Mouse (Mus musculus) fibroblast of lung, adult 2 months (primary cell): Measurements from ENCODE around the gene Clta.

Source experiments
- DNase-seq: peaks from one replicate; pipeline ENCODE4 v3.0.0-alpha.2; 2011; ENCODE audit warnings: low read depth

The Clta gene

DNA sequence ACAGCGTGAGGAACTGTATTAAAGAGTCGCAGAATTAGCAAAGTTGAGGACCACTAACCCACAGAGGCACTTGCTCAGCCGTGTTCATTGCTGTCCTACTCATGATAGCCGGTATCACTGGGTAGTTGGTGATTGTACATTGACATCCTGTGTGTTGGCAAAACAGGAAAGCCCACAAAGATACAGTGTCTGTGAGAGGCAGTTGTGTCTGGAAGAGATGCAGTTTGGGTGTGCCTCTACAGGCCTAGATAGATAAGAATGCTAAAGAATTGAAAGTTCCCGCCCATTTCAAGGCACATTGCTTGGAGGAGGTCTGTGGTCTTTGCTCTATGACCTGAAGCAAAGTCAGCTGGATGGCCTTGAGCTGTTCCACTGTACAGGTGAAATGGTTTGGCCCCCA is at the start of gene Clta:
Gene Clta (plus strand): TSS at position 327 of the 400 bp plus-strand sequence.
- DNase-seq: no peak

DNA sequence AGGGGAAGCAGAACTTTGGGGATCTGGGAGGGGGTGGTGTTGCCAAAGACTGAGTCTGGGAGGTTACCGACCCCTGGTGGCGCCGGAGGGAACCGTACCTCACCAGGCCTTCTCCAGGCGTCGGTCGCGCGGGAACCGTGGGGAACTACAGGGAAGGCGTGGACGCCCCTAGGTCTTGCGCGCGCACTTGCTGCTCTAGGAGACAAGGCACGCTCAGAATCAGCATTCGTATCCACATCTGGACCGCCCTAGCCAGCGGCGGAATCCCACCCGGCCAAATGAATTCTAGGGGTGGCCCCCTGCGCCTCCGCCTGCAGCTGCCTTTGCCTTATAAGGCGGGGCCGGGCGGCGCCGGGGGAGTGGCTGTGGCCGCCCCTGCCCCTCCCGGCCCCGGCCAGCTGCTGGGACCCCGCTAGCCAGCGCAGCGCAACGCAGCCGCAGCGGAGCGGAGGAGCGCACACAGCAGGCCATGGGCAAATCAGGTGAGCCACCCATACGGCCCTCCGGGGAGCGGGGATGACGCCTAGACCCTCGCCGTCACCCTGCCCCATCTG is 46.9 kb upstream of the Clta start, which contains the start of gene Glipr2:
Gene Glipr2 (plus strand): TSS at position 110 of the 554 bp plus-strand sequence.
- peak; percentile 74 for DNase-seq

- no peak for DNase-seq
Measured at GRCm38 (mm10) chr4:43957846-43958461, 46.3 kb upstream of the Clta start.

- no peak for DNase-seq
Measured at GRCm38 (mm10) chr4:43959523-43960179, 44.6 kb upstream of the Clta start.

DNA sequence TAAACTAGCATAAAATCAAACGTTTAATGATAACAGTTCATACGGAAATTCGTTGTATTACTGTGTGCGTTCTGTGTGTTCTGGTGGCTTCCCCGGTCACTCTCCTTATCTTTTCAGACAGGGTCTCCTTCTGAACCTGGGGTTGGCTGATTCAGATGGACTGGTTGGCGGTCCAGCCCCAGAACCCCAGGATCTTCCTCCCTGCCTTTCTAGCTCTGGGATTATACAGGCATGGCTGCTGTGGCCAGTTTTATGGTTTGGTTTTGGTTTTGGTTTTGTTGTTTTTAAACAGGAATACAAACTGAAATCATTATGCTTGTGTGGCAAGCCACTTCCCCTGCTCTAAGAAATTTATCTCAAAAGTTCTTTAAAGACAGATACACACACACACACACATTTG is 44.0 kb upstream of the Clta start:
- DNase-seq: no peak

GRCm38 (mm10) chr4:43964326-43964833 is 39.9 kb upstream of the Clta start:
- no peak for DNase-seq

DNA sequence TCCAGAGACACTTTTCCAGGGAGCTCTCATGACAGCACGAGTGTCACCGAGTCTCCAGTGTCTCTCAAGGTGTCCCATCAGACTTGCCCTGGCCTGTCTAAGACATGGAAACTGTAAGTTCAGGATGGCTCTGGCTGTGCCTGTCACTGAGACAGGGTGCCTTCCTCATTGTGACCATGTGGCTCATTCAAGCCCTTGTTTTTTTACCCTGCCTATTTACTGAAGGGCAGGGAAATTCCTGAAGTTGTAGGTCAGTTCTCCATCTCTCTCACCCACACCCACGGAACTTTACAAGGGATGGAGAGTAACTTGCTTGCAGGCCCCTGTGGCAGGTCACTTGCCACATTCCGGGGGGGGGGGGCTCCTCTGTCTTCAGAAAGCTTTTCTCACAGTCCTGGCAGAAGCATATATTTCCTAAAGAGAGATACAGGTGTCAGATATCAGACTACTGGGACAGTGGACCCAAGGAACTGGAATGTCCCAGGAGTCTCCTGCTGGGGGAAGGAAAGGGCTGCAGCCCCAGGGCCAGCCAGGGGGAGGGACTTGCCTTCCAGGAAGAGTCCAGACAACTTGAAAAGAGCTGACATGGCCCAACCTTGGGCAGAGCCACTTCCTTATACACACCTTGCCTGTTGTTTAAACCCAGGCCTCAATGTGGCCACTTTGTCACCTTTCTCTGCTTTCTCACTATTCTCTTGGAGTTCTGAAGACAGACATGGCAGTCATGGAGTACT is 39.1 kb upstream of the Clta start:
- no peak for DNase-seq

- no peak for DNase-seq
Measured at GRCm38 (mm10) chr4:43965856-43966535, 38.3 kb upstream of the Clta start.

DNA sequence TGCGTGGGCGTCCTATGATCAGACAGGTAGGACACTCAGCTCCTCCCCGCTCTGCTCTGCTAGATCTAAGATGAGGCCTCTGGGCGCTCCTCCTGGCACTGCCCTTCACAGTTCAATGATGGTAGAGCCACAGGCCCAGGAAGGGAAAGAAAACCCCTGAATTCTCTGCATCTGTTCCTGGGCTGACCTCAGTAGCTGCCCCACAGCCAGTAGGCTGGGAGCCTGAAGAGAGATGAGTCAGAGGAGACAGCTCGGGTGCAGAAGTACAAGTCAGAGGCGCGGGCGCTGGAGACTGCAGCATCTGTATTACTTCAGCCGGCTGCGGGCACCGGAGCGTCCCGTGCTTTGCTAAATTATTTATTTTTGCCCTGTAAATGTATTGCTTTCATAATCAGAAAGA is 35.6 kb upstream of the Clta start:
- DNase-seq: peak; percentile 57

DNA sequence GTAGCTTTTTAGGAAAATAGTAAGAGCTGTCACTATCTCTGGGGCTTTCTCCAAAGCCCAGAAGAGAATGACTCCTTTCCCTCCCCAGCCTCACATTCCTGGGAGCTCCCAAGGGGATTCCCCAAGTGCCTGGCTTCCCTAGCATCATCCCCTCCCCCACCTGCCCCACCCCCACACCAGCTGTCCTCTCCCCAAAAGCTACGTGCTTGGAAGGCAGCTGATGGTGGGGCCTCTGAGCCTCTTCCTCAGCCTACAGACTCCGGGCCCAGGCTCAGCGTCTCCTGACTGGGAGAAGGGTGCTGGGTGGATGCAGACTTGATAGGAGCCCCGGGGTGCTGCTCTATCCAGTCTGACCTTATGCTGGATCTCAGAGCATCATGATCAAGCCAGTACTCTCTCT is 34.9 kb upstream of the Clta start:
- DNase-seq: no peak

GRCm38 (mm10) chr4:43970393-43971330 is 33.6 kb upstream of the Clta start:
- DNase-seq: no peak

DNA sequence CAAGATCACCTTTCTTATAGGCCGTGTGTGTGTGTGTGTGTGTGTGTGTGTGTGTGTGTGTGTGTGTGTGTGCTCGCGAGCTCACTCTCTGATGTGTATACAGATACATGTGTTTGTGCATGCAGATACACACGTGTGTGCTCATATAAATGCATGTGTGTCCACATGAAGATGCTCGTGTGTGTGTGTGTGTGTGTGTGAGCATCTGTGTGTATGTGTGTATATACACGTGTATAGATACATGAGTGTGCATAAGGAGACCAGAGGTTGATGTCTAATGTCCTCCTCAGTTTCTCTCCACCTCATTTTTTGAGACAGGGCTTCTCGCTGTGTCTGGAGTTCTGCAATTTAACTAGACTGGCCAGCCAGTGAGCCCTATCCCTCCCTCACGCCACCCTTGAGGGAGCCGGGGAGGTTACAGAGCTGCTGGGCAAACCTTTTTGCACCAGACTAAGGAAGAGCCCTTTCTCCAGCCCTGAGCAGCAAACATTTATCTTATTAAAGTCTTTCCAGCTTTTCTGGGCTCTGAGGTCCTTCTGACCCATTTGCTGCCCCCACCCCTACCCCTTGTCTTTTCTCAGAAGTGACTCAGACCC is 32.6 kb upstream of the Clta start:
- DNase-seq: no peak

- peak; percentile 88 for DNase-seq
Measured at GRCm38 (mm10) chr4:43972137-43972591, 32.1 kb upstream of the Clta start.

DNA sequence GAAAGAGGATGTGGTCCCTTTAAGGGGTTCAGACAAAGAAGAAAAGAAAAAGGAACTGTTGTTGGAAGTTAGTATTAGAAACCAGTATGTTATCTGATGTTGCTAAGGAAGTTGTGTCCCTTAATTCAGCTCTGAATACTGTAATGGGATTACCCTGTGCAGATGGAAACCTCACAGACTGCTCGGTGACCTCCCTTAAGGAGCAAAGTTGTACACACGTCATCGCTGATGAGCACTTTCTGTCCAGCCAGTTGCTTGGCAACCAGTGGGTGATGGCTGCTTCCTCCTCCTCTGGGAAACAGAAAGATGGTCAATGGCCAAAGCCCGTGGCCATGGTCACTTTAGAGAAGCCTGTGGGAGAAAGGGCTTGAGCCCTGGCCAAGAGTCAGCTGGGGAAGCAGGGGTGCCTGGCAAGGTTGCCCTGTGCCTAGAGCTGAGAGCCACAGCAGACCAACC is 30.7 kb upstream of the Clta start:
- DNase-seq: no peak

- no peak for DNase-seq
Measured at GRCm38 (mm10) chr4:43974914-43975616, 29.2 kb upstream of the Clta start.

GRCm38 (mm10) chr4:43976223-43976740 is 28.0 kb upstream of the Clta start:
- DNase-seq: no peak

DNA sequence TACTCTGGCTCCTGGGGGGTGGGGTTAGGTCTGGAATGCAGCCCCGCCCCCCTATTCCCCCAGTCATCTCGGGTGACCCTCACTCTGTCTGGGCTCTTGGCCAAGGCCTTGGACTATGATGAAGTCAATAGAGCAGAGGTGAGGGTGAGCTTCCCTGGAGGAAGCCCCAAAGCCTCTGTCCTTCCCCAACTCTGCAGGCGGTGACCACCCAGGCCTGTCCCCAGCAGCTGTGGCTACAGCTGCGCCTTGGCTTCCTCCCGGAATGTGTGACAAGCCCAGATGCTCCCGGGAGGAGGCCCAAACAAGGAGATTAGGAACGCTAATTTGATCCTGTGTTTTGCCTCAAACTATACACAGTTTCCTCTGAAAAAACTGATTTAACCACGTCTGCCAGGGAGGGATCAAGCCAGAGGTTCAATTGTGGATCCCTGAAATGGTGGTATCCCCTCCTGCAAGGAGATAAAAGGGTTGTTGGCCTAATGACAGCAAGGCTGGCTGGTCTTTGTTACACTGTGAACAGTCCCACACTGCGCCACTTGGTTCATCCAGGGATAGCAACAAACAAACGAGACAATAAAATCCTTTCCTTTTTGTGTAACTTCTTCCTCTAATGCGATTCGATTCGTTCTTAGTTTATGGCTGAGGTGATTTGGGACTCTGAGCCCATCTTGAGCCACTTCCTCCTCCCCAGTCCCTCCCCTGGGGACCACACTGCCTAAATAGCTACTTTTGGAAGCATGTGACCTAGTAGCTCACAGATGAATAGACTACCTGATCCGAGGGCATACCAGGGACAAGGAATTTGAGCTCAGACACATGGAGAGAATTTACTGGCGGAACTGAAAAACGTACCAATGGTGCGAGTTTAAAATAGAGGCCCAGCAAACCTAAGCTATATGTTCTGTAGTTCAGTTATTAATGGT is 25.5 kb upstream of the Clta start:
- no peak for DNase-seq

DNA sequence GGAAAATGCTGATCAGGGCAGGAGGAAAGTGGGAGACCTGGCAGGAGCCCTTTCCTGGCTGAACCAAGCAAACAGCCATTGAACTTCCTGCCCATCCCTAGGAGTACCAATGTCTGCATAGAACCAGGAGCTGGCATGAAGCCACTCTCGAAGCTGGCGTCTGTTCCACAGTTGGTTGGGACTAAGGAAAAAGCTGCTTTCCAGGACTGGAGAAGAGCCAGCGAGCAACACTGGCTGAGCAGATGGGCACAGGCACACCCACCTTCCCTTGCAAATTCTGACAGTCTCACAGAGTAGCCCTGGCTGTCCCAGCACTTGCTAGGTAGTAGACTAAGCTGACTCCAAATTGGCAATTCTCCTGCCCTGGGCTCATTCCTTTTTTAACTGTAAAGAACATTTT is 24.5 kb upstream of the Clta start:
- no peak for DNase-seq
